Mouse (Mus musculus) forebrain, embryonic 13.5 days (tissue): ENCODE measurements at regions not wholly inside any gene's neighbourhood (a gene's known extent, or its start where the extent isn't known, plus 50 kb on each side); places are given as distances from the start of the nearest gene placed in this dataset.

ENCODE experiments used
- ATAC-seq: fragments of 200-750 bp; cut with Nextera tagmentation; 2 replicates; pipeline ENCODE4 v1.8.0; 2017
- H3K27ac ChIP-seq: fragments of 300-500 bp; sonication (generic); 2 replicates; pipeline ENCODE4 v1.5.1; 2015; ENCODE audit warnings: inconsistent platforms, mild to moderate bottlenecking, moderate library complexity
- H3K27me3 ChIP-seq: fragments of 300-500 bp; sonication (generic); 2 replicates; pipeline ENCODE4 v1.6.1; 2015; ENCODE audit warnings: mild to moderate bottlenecking, inconsistent platforms
- H3K36me3 ChIP-seq: fragments of 300-500 bp; sonication (generic); 2 replicates; pipeline ENCODE4 v1.6.1; 2015; ENCODE audit warnings: mild to moderate bottlenecking, inconsistent platforms; ENCODE audit not compliant: poor library complexity, severe bottlenecking
- H3K4me1 ChIP-seq: fragments of 300-500 bp; sonication (generic); 2 replicates; pipeline ENCODE4 v1.6.1; 2015; ENCODE audit warnings: inconsistent platforms
- H3K4me2 ChIP-seq: fragments of 300-500 bp; sonication (generic); 2 replicates; pipeline ENCODE4 v1.6.1; 2015; ENCODE audit warnings: inconsistent platforms, mild to moderate bottlenecking, moderate library complexity
- H3K4me3 ChIP-seq: fragments of 300-500 bp; sonication (generic); 2 replicates; pipeline ENCODE4 v1.5.1; 2015; ENCODE audit warnings: mild to moderate bottlenecking, inconsistent platforms
- H3K9ac ChIP-seq: fragments of 300-500 bp; sonication (generic); 2 replicates; pipeline ENCODE4 v1.6.1; 2015; ENCODE audit warnings: mild to moderate bottlenecking, inconsistent platforms
- H3K9me3 ChIP-seq: fragments of 300-500 bp; sonication (generic); replicated peaks from 2 replicates; pipeline ENCODE4 v1.6.1; 2016; ENCODE audit warnings: inconsistent platforms
- WGBS: fragments of 180-500 bp; shearing (Covaris S2); methylation state at CpG from one replicate; pipeline ENCODE4 v1.1.7; 2015; 5-methylcytosine and 5-hydroxymethylcytosine counted together

- Histone ChIP-seq H3K4me2 (no peak overlapping the region), H3K4me3 (no peak overlapping the region), H3K9ac (no peak overlapping the region), H3K36me3 (no peaks in the 10 kb centered on the region), H3K9me3 (no peaks in the 10 kb centered on the region), H3K27me3 (no peaks in the 10 kb centered on the region), H3K27ac (no peak overlapping the region), H3K4me1 (no peaks in the 10 kb centered on the region)
- 74% methylated on average over 3 of the region's 3 CpGs for WGBS
- ATAC-seq: no peak
These were observed 75.4 kb upstream of the Trabd2b start for GRCm38 (mm10) chr4:114331161-114331560.

- no peak overlapping the region for H3K27ac ChIP-seq
- no peak overlapping the region for H3K4me3 ChIP-seq
- no peaks in the 10 kb centered on the region for H3K9me3 ChIP-seq
- H3K4me2 ChIP-seq: no peak overlapping the region
- H3K9ac ChIP-seq: no peak overlapping the region
- no peaks in the 10 kb centered on the region for H3K36me3 ChIP-seq
- no peaks in the 10 kb centered on the region for H3K4me1 ChIP-seq
- no peaks in the 10 kb centered on the region for H3K27me3 ChIP-seq
- 91% methylated on average over 2 of the region's 2 CpGs for WGBS
- ATAC-seq: no peak
These were observed 71.7 kb upstream of the Trabd2b start for GRCm38 (mm10) chr4:114334850-114335249.

GRCm38 (mm10) chr4:114336029-114336746 is 70.3 kb upstream of the Trabd2b start:
- H3K4me3 ChIP-seq: no peak overlapping the region

GRCm38 (mm10) chr4:114336747-114337090 is 69.8 kb upstream of the Trabd2b start:
- Histone ChIP-seq H3K4me3 (no peak overlapping the region), H3K4me2 (no peak overlapping the region), H3K27ac (no peak overlapping the region), H3K9ac (no peak overlapping the region), H3K27me3 (no peaks in the 10 kb centered on the region), H3K9me3 (no peaks in the 10 kb centered on the region), H3K36me3 (no peaks in the 10 kb centered on the region), H3K4me1 (no peaks in the 10 kb centered on the region)
- whole genome bisulfite sequencing: 87% methylated on average over 1 of the region's 1 CpGs
- no peak for ATAC-seq

More at GRCm38 (mm10) chr4:114336029-114336746, 70.3 kb upstream of the Trabd2b start:
- Histone ChIP-seq H3K4me1 (no peaks in the 10 kb centered on the region), H3K9me3 (no peaks in the 10 kb centered on the region), H3K36me3 (no peaks in the 10 kb centered on the region), H3K4me2 (no peak overlapping the region), H3K9ac (no peak overlapping the region), H3K27ac (no peak overlapping the region), H3K27me3 (no peaks in the 10 kb centered on the region)
- WGBS: 84% methylated on average over 4 of the region's 4 CpGs
- no peak for ATAC-seq

GRCm38 (mm10) chr4:114339793-114340192 is 66.7 kb upstream of the Trabd2b start:
- no peaks in the 10 kb centered on the region for H3K27me3 ChIP-seq
- no peaks in the 10 kb centered on the region for H3K4me1 ChIP-seq
- 67% methylated on average over 5 of the region's 5 CpGs for WGBS
- H3K4me2 ChIP-seq: no peak overlapping the region
- H3K9me3 ChIP-seq: no peaks in the 10 kb centered on the region
- no peak for ATAC-seq
- no peak overlapping the region for H3K27ac ChIP-seq
- no peaks in the 10 kb centered on the region for H3K36me3 ChIP-seq
- H3K4me3 ChIP-seq: no peak overlapping the region
- H3K9ac ChIP-seq: no peak overlapping the region

GRCm38 (mm10) chr4:114345154-114345553 is 61.4 kb upstream of the Trabd2b start:
- WGBS: 66% methylated on average over 1 of the region's 1 CpGs
- no peaks in the 10 kb centered on the region for H3K9me3 ChIP-seq
- H3K4me1 ChIP-seq: no peaks in the 10 kb centered on the region
- H3K4me3 ChIP-seq: no peak overlapping the region
- no peaks in the 10 kb centered on the region for H3K27me3 ChIP-seq
- H3K27ac ChIP-seq: no peak overlapping the region
- H3K36me3 ChIP-seq: no peaks in the 10 kb centered on the region
- no peak overlapping the region for H3K4me2 ChIP-seq
- no peak overlapping the region for H3K9ac ChIP-seq
- no peak for ATAC-seq

GRCm38 (mm10) chr4:114346068-114346747 is 60.3 kb upstream of the Trabd2b start:
- Histone ChIP-seq H3K27me3 (no peaks in the 10 kb centered on the region), H3K4me2 (no peak overlapping the region), H3K27ac (no peak overlapping the region), H3K9ac (no peak overlapping the region), H3K9me3 (no peaks in the 10 kb centered on the region), H3K4me1 (no peaks in the 10 kb centered on the region), H3K36me3 (no peaks in the 10 kb centered on the region), H3K4me3 (no peak overlapping the region)
- no peak for ATAC-seq
- WGBS: 0% methylated on average over 2 of the region's 2 CpGs

- no peak overlapping the region for H3K27ac ChIP-seq
- H3K4me3 ChIP-seq: no peak overlapping the region
- 74% methylated on average over 4 of the region's 4 CpGs for WGBS
- H3K4me2 ChIP-seq: no peak overlapping the region
- H3K27me3 ChIP-seq: no peaks in the 10 kb centered on the region
- H3K9ac ChIP-seq: no peak overlapping the region
- H3K4me1 ChIP-seq: no peaks in the 10 kb centered on the region
- H3K36me3 ChIP-seq: no peaks in the 10 kb centered on the region
- H3K9me3 ChIP-seq: no peaks in the 10 kb centered on the region
- ATAC-seq: no peak
These were observed 59.6 kb upstream of the Trabd2b start for GRCm38 (mm10) chr4:114346884-114347283.

GRCm38 (mm10) chr4:114349601-114350000 is 56.9 kb upstream of the Trabd2b start:
- H3K4me1 ChIP-seq: no peaks in the 10 kb centered on the region
- no peaks in the 10 kb centered on the region for H3K27me3 ChIP-seq
- no peak overlapping the region for H3K9ac ChIP-seq
- 32% methylated on average over 8 of the region's 8 CpGs for WGBS
- ATAC-seq: no peak
- H3K4me2 ChIP-seq: no peak overlapping the region
- H3K4me3 ChIP-seq: no peak overlapping the region
- H3K36me3 ChIP-seq: no peaks in the 10 kb centered on the region
- no peaks in the 10 kb centered on the region for H3K9me3 ChIP-seq
- no peak overlapping the region for H3K27ac ChIP-seq

- Histone ChIP-seq H3K4me2 (no peak overlapping the region), H3K9me3 (no peaks in the 10 kb centered on the region), H3K36me3 (no peaks in the 10 kb centered on the region), H3K27ac (no peak overlapping the region), H3K9ac (no peak overlapping the region), H3K27me3 (no peaks in the 10 kb centered on the region), H3K4me1 (0 out of 2 replicates have a peak, but pooled peaks cover 2% of the 10 kb centered on the region), H3K4me3 (no peak overlapping the region)
- no peak for ATAC-seq
- WGBS: 87% methylated on average over 1 of the region's 1 CpGs
These were observed 55.2 kb upstream of the Trabd2b start for GRCm38 (mm10) chr4:114351282-114351681.

GRCm38 (mm10) chr4:114353058-114353457 is 53.5 kb upstream of the Trabd2b start:
- H3K9ac ChIP-seq: no peak overlapping the region
- H3K27ac ChIP-seq: no peak overlapping the region
- 81% methylated on average over 2 of the region's 2 CpGs for WGBS
- 0 out of 2 replicates have a peak, but pooled peaks cover 5% of the 10 kb centered on the region for H3K4me1 ChIP-seq
- H3K4me2 ChIP-seq: no peak overlapping the region
- H3K27me3 ChIP-seq: no peaks in the 10 kb centered on the region
- H3K36me3 ChIP-seq: no peaks in the 10 kb centered on the region
- no peak overlapping the region for H3K4me3 ChIP-seq
- ATAC-seq: no peak
- H3K9me3 ChIP-seq: no peaks in the 10 kb centered on the region
